Mouse (Mus musculus) liver, adult 2 months (tissue): ENCODE results near the gene Nat14. TPM values are rescaled to one million over a fixed set of nuclear protein-coding genes. Genes with fewer than 3 reads are reported as not detected.

Source experiments
- DNase-seq: peaks from one replicate; pipeline ENCODE4 v3.0.0-alpha.2; 2011; ENCODE audit warnings: low read depth, low spot score; ENCODE audit errors: extremely low read depth
- H3K27ac ChIP-seq: fragments of 200-500 bp; replicated peaks from 2 replicates; pipeline ENCODE4 v1.5.1; 2012; ENCODE audit warnings: low read depth, mild to moderate bottlenecking, control low read depth, inconsistent platforms, low read length; ENCODE audit not compliant: insufficient read depth
- H3K27me3 ChIP-seq: fragments of 200-500 bp; 2 replicates; pipeline ENCODE4 v1.6.1; 2012; ENCODE audit warnings: mild to moderate bottlenecking, moderate library complexity, low read length, inconsistent platforms; ENCODE audit not compliant: control insufficient read depth, insufficient read depth
- H3K36me3 ChIP-seq: fragments of 200-500 bp; 2 replicates; pipeline ENCODE4 v1.6.1; 2012; ENCODE audit warnings: low read length, inconsistent platforms; ENCODE audit not compliant: control insufficient read depth, insufficient read depth
- H3K4me1 ChIP-seq: fragments of 200-500 bp; 2 replicates; pipeline ENCODE4 v1.6.1; 2011; ENCODE audit warnings: low read length; ENCODE audit not compliant: control insufficient read depth, insufficient read depth
- H3K4me3 ChIP-seq: fragments of 200-500 bp; 2 replicates; pipeline ENCODE4 v1.5.1; 2011; ENCODE audit warnings: low read depth, mild to moderate bottlenecking, control low read depth, low read length, moderate library complexity; ENCODE audit not compliant: insufficient read depth
- H3K79me2 ChIP-seq: fragments of 200-500 bp; 2 replicates; pipeline ENCODE4 v1.6.1; 2012; ENCODE audit warnings: inconsistent platforms, mild to moderate bottlenecking, low read length, moderate library complexity; ENCODE audit not compliant: control insufficient read depth, insufficient read depth
- H3K9ac ChIP-seq: fragments of 200-500 bp; 2 replicates; pipeline ENCODE4 v1.6.1; 2012; ENCODE audit warnings: low read depth, mild to moderate bottlenecking, control low read depth, inconsistent platforms, low read length
- CTCF ChIP-seq: fragments of 200-500 bp; IDR thresholded peaks from 2 replicates; pipeline ENCODE4 v1.5.1; 2011; ENCODE audit warnings: low read depth, low read length, control low read depth
- POLR2A ChIP-seq: fragments of 200-500 bp; IDR thresholded peaks from 2 replicates; pipeline ENCODE4 v1.6.1; 2011; ENCODE audit warnings: low read length, control low read depth; ENCODE audit not compliant: insufficient read depth; ENCODE audit errors: extremely low read depth
- WGBS: fragments of 180-500 bp; shearing (Covaris S2); methylation state at CpG from one replicate; pipeline ENCODE4 v1.1.7; 2018; 5-methylcytosine and 5-hydroxymethylcytosine counted together
- polyA plus RNA-seq: library from polyadenylated mRNA; depleted of rRNA; stranded (reverse); fragments of >200 nt; gene quantifications from 2 replicates; pipeline ENCODE4 v1.2.3, GENCODE M21; 2012
- total RNA-seq: library from RNA; depleted of rRNA; stranded (reverse); fragments of >200 nt; gene quantifications from 2 replicates; pipeline ENCODE4 v1.2.3, GENCODE M21; 2014

The Nat14 gene
- total and polyA plus RNA-seq, 2 experiments = 0.28 to 0.75 TPM

DNA sequence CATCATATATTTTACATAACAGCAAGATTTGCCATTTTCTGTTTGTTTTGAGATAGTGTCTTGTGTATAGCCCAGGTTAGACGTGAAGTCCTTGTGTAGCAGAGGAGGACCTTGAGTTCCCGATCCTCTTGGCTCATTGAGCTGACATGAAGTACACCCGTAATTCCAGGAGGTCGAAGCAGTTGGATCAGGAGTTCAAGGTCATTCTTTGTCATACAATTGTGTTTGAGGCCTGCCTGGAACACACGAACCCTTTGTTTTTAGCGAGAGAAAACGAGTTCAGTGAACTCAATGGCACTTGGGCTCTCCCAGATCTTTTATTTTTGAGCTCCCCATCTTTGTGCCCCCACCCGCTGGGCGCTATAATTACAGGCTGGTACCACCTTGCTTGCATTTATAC lies 19.4 kb upstream of the Nat14 start:
- DNase-seq = no peak
- H3K79me2 ChIP-seq = no peaks in the 10 kb centered on the region
- no peak overlapping the region for H3K9ac ChIP-seq
- TF ChIP-seq POLR2A (no peak), CTCF (no peak)
- 60% methylated on average over 9 of the region's 9 CpGs for WGBS
- H3K27me3 ChIP-seq = no peaks in the 10 kb centered on the region
- H3K4me3 ChIP-seq = no peak overlapping the region
- no peaks in the 10 kb centered on the region for H3K36me3 ChIP-seq
- H3K27ac ChIP-seq = no peak overlapping the region
- H3K4me1 ChIP-seq = 0 out of 2 replicates have a peak, but pooled peaks cover 4% of the 10 kb centered on the region

DNA sequence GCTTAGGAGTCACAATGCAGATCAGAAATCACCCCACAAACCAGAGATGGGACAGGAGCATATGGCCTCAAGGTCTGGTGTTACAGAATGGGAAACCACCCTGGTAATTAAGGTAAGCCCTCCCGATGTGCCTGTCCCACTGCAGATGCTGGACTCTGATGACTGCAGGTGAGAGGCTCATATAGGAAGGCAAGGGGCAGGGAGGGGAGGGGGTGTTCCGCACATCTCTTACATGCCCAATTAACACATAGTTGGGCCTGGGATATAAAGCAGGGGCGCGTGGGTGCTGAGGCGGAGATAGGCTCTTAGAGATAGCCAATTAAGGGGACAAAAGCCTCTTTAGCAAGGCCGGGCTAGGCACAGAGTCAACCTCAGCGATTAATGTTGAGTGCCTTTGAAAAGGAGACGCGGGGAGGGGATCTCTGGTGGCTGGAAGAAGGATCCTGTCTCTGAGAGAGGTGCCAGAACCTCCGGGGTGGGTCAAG lies 15.3 kb upstream of the Nat14 start, which contains the start of gene Gm36210:
TSS of gene Gm36210 (minus strand) at position 51 of the 485 bp plus-strand sequence.
- Histone ChIP-seq H3K27me3 (no peaks in the 10 kb centered on the region), H3K36me3 (no peaks in the 10 kb centered on the region), H3K4me1 (no peaks in the 10 kb centered on the region), H3K9ac (no peak within 1 kb of the TSS), H3K79me2 (no peaks in the 10 kb centered on the region), H3K4me3 (no peak within 1 kb of the TSS), H3K27ac (no peak within 1 kb of the TSS)
- DNase-seq = no peak
- 80% methylated on average over 10 of the region's 10 CpGs for WGBS
- TF ChIP-seq POLR2A (no peak), CTCF (no peak)

DNA sequence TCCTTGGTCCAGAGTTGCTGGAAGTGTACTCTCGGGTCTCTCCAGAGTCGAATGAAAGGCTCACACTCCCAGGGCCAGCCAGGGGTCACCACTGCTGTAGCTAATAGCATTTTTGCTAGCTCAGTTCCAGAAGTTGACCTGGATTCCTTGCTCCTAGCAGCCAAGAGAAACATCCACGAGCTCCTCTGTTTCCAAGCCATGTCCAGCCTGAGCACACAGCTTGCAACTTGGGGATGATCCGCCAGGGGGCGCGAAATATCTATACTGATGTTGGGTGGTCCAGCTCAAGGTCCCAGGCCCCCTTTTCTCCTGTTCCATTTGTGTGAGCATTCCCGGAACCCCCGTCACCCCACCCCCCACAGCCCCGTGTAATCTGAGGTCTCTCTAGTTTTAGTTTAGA lies 10.3 kb upstream of the Nat14 start:
- no peak for TF ChIP-seq POLR2A
- TF ChIP-seq CTCF = peak; percentile 65
- H3K4me3 ChIP-seq = no peak overlapping the region
- no peak overlapping the region for H3K27ac ChIP-seq
- peaks cover 10% of the 10 kb centered on the region for H3K4me1 ChIP-seq
- no peaks in the 10 kb centered on the region for H3K36me3 ChIP-seq
- no peaks in the 10 kb centered on the region for H3K27me3 ChIP-seq
- 40% methylated on average over 9 of the region's 9 CpGs for WGBS
- peaks cover 10% of the 10 kb centered on the region; the same call in 1 of the 2 replicates for H3K79me2 ChIP-seq
- H3K9ac ChIP-seq = no peak overlapping the region
- DNase-seq = no peak

DNA sequence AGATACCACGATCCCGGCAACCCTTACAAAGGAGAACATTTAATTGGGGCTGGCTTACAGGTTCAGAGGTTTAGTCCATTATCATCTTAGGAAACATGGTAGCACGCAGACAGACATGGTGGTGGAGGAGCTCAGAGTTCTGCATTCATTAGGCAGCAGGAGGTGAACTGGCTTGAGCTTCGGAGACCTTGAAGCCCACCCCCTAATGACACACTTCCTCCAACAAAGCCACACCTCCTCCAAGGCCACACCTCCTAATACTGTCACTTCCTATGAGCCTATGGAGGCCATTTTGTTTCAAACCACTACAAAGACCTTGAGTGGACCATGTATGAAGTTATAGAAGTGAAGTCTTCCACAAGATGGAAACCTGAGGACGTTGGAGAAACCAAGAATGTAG lies 9.6 kb upstream of the Nat14 start:
- H3K79me2 ChIP-seq = peaks cover 14% of the 10 kb centered on the region; the same call in 1 of the 2 replicates
- H3K9ac ChIP-seq = no peak overlapping the region
- no peak for DNase-seq
- H3K36me3 ChIP-seq = no peaks in the 10 kb centered on the region
- TF ChIP-seq CTCF (no peak), POLR2A (no peak)
- no peaks in the 10 kb centered on the region for H3K27me3 ChIP-seq
- H3K4me3 ChIP-seq = no peak overlapping the region
- H3K27ac ChIP-seq = no peak overlapping the region
- peaks cover 13% of the 10 kb centered on the region for H3K4me1 ChIP-seq
- 65% methylated on average over 5 of the region's 5 CpGs for WGBS

DNA sequence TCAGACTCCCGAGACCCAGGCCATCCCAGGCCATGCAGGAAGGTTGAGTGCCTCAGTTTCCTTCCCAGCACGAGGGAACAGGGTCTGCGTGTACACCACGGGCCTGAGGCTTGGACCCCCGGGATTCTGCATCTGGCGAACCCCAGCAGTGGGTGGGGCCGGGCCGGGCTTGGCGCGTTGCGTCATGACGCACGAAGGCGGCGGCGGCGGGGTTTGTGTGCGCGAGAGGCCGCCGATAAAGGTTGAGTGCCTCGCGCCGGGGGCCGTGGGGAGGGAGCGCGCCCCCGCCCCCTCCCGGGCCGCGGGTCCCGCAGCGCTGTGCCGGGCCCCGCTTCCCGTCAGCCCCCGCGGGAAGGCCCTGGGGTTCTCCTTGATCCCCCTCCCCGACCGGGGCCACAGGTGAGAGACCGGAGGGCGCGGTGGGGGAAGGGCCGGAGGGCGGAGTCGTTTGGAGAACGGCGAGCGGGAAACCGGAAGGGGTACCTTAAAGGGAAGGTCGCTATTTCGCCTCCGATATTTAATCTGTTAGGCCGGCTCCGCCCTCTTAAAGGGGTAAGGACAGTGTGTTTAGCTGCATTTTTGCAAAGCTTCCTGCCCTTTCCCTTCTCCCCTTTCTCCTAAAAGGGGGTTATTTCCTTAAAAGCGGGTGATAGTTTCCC lies 6.7 kb upstream of the Nat14 start, which contains the start of gene Zfp628:
TSS of gene Zfp628 (plus strand) at position 211 of the 659 bp plus-strand sequence.
- no peaks in the 10 kb centered on the region for H3K27me3 ChIP-seq
- WGBS = under 1% methylated on average over 56 of the region's 56 CpGs
- H3K4me1 ChIP-seq = peaks cover 13% of the 10 kb centered on the region
- peaks cover 3% of the 10 kb centered on the region; the same call in 1 of the 2 replicates for H3K36me3 ChIP-seq
- peak; percentile 85 for DNase-seq
- TF ChIP-seq POLR2A (peak; percentile 78), CTCF (no peak)
- H3K9ac ChIP-seq = peak within 1 kb of the TSS; percentile 95
- peaks cover 14% of the 10 kb centered on the region; the same call in 1 of the 2 replicates for H3K79me2 ChIP-seq
- peak within 1 kb of the TSS; percentile 95 for H3K4me3 ChIP-seq
- peak within 1 kb of the TSS; percentile 72 for H3K27ac ChIP-seq
